Mouse (Mus musculus) frontal cortex, postnatal 14 days (tissue): ENCODE measurements around the gene Spop.
"Not testable (repeated sequence)": the region's sequence is repeated elsewhere in the genome, so short reads cannot be mapped to it uniquely, and the experiment has no call there.

Source experiments
- DNase-seq, 2 experiments: peaks; one replicate each; pipeline ENCODE4 v3.0.0; 2022; ENCODE audit warnings: low spot score in 2 of 2

Gene Spop

GRCm38 (mm10) chr11:95391201-95391600 lies 22.7 kb upstream of the Spop start:
- DNase-seq: no peak

- DNase-seq: no peak
Measured at GRCm38 (mm10) chr11:95391743-95392142, 22.1 kb upstream of the Spop start.

- DNase-seq: peak; percentile 50 to 69
Measured at GRCm38 (mm10) chr11:95392223-95392667, 21.6 kb upstream of the Spop start.

GRCm38 (mm10) chr11:95392708-95393499 lies 21.0 kb upstream of the Spop start:
- no peak for DNase-seq

- DNase-seq: no peak
Measured at GRCm38 (mm10) chr11:95393500-95393816, 20.4 kb upstream of the Spop start.

GRCm38 (mm10) chr11:95394112-95394511 lies 19.8 kb upstream of the Spop start:
- DNase-seq: no peak

GRCm38 (mm10) chr11:95396548-95396947 lies 17.3 kb upstream of the Spop start:
- DNase-seq: no peak

GRCm38 (mm10) chr11:95397843-95398835 lies 15.7 kb upstream of the Spop start:
- DNase-seq: peak; percentile 51 to 85

- no peak for DNase-seq
Measured at GRCm38 (mm10) chr11:95399520-95400020, 14.3 kb upstream of the Spop start.

GRCm38 (mm10) chr11:95401568-95401967 lies 12.3 kb upstream of the Spop start:
- no peak for DNase-seq

- DNase-seq: no peak
Measured at GRCm38 (mm10) chr11:95402196-95402595, 11.7 kb upstream of the Spop start.

GRCm38 (mm10) chr11:95402658-95403101 lies 11.2 kb upstream of the Spop start:
- peak in 1 of 2 experiments; percentile 3 for DNase-seq

GRCm38 (mm10) chr11:95403382-95404340 lies 10.2 kb upstream of the Spop start:
- no peak for DNase-seq

- no peak for DNase-seq
Measured at GRCm38 (mm10) chr11:95405771-95406170, 8.1 kb upstream of the Spop start.

- not testable (repeated sequence) for DNase-seq
Measured at GRCm38 (mm10) chr11:95406398-95406797, 7.5 kb upstream of the Spop start.

GRCm38 (mm10) chr11:95409450-95410112 lies 4.3 kb upstream of the Spop start:
- no peak for DNase-seq

- DNase-seq: no peak
Measured at GRCm38 (mm10) chr11:95411453-95412013, 2.3 kb upstream of the Spop start.

- no peak for DNase-seq
Measured at GRCm38 (mm10) chr11:95412615-95413014, 1.3 kb upstream of the Spop start.

GRCm38 (mm10) chr11:95414536-95415161 lies 769 bp downstream of the Spop start:
- DNase-seq: peak; percentile 91 to 94

- DNase-seq: no peak
Measured at GRCm38 (mm10) chr11:95415931-95416330, 2.1 kb downstream of the Spop start.
